Mouse (Mus musculus) embryonic facial prominence, embryonic 12.5 days (tissue): ENCODE measurements around the gene Slc8a1. TPM values are rescaled to one million over a fixed set of nuclear protein-coding genes. Genes with fewer than 3 reads are reported as not detected.

ENCODE experiments used
- ATAC-seq: fragments of 200-750 bp; cut with Nextera tagmentation; 2 replicates; pipeline ENCODE4 v1.8.0; 2017; ENCODE audit not compliant: insufficient number of reproducible peaks, insufficient read depth, low FRiP score, low TSS enrichment
- H3K27ac ChIP-seq: fragments of 300-500 bp; sonication (generic); 2 replicates; pipeline ENCODE4 v1.5.1; 2016; ENCODE audit warnings: mild to moderate bottlenecking
- H3K27me3 ChIP-seq: fragments of 300-500 bp; sonication (generic); 2 replicates; pipeline ENCODE4 v1.6.1; 2016; ENCODE audit warnings: mild to moderate bottlenecking, moderate library complexity
- H3K36me3 ChIP-seq: fragments of 300-500 bp; sonication (generic); 2 replicates; pipeline ENCODE4 v1.6.1; 2016; ENCODE audit warnings: mild to moderate bottlenecking
- H3K4me1 ChIP-seq: fragments of 300-500 bp; sonication (generic); 2 replicates; pipeline ENCODE4 v1.6.1; 2016
- H3K4me2 ChIP-seq: fragments of 300-500 bp; sonication (generic); replicated peaks from 2 replicates; pipeline ENCODE4 v1.6.1; 2016; ENCODE audit warnings: mild to moderate bottlenecking, moderate library complexity
- H3K4me3 ChIP-seq: fragments of 300-500 bp; sonication (generic); 2 replicates; pipeline ENCODE4 v1.5.1; 2016; ENCODE audit warnings: mild to moderate bottlenecking
- H3K9ac ChIP-seq: fragments of 300-500 bp; sonication (generic); 2 replicates; pipeline ENCODE4 v1.6.1; 2016; ENCODE audit warnings: mild to moderate bottlenecking, moderate library complexity
- H3K9me3 ChIP-seq: fragments of 300-500 bp; sonication (generic); 2 replicates; pipeline ENCODE4 v1.6.1; 2016; ENCODE audit warnings: mild to moderate bottlenecking, moderate library complexity
- WGBS: fragments of 180-500 bp; shearing (Covaris S2); methylation state at CpG from one replicate; pipeline ENCODE4 v1.1.7; 2016; 5-methylcytosine and 5-hydroxymethylcytosine counted together
- polyA plus RNA-seq: library from polyadenylated mRNA; unstranded; fragments of >200 nt; fragmentation: Nextera tagmentation; extraction: Ambion mirVana; gene quantifications from 2 replicates; pipeline ENCODE4 v1.2.1, GENCODE M21; 2016

Slc8a1 gene
- polyA plus RNA-seq, 1 experiment from 2014 or later: 4.1 TPM

GRCm38 (mm10) chr17:81400377-81400776 lies 337.8 kb downstream of the Slc8a1 start:
- 68% methylated on average over 5 of the region's 5 CpGs for WGBS

GRCm38 (mm10) chr17:81397434-81397833 lies 340.7 kb downstream of the Slc8a1 start:
- peaks cover 5% of the 10 kb centered on the region; the same call in 1 of the 2 replicates for H3K4me1 ChIP-seq
- no peaks in the 10 kb centered on the region for H3K27me3 ChIP-seq
- H3K4me3 ChIP-seq: no peak overlapping the region
- no peak overlapping the region for H3K4me2 ChIP-seq
- no peak for ATAC-seq
- H3K9ac ChIP-seq: no peak overlapping the region
- WGBS: 76% methylated on average over 1 of the region's 1 CpGs
- H3K27ac ChIP-seq: no peak overlapping the region
- H3K36me3 ChIP-seq: no peaks in the 10 kb centered on the region
- H3K9me3 ChIP-seq: no peaks in the 10 kb centered on the region

More at GRCm38 (mm10) chr17:81400377-81400776, 337.8 kb downstream of the Slc8a1 start:
- H3K27me3 ChIP-seq: no peaks in the 10 kb centered on the region
- H3K4me3 ChIP-seq: no peak overlapping the region
- H3K36me3 ChIP-seq: no peaks in the 10 kb centered on the region
- no peak overlapping the region for H3K27ac ChIP-seq
- H3K4me2 ChIP-seq: no peak overlapping the region
- ATAC-seq: no peak
- H3K9me3 ChIP-seq: no peaks in the 10 kb centered on the region
- no peak overlapping the region for H3K9ac ChIP-seq
- H3K4me1 ChIP-seq: no peaks in the 10 kb centered on the region

GRCm38 (mm10) chr17:81394124-81394523 lies 344.1 kb downstream of the Slc8a1 start:
- 52% methylated on average over 2 of the region's 2 CpGs for whole genome bisulfite sequencing

GRCm38 (mm10) chr17:81393040-81393439 lies 345.1 kb downstream of the Slc8a1 start:
- Histone ChIP-seq H3K4me1 (peaks cover 5% of the 10 kb centered on the region; the same call in 1 of the 2 replicates), H3K9ac (no peak overlapping the region), H3K4me2 (no peak overlapping the region), H3K9me3 (no peaks in the 10 kb centered on the region), H3K27me3 (no peaks in the 10 kb centered on the region), H3K36me3 (no peaks in the 10 kb centered on the region), H3K4me3 (no peak overlapping the region), H3K27ac (no peak overlapping the region)
- 43% methylated on average over 4 of the region's 4 CpGs for WGBS
- ATAC-seq: no peak

More at GRCm38 (mm10) chr17:81394124-81394523, 344.1 kb downstream of the Slc8a1 start:
- H3K4me1 ChIP-seq: peaks cover 5% of the 10 kb centered on the region; the same call in 1 of the 2 replicates
- no peak overlapping the region for H3K27ac ChIP-seq
- no peak overlapping the region for H3K4me2 ChIP-seq
- no peak for ATAC-seq
- no peak overlapping the region for H3K4me3 ChIP-seq
- H3K9ac ChIP-seq: no peak overlapping the region
- H3K36me3 ChIP-seq: no peaks in the 10 kb centered on the region
- H3K27me3 ChIP-seq: no peaks in the 10 kb centered on the region
- no peaks in the 10 kb centered on the region for H3K9me3 ChIP-seq

- ATAC-seq: no peak
- Histone ChIP-seq H3K4me1 (peaks cover 5% of the 10 kb centered on the region; the same call in 1 of the 2 replicates), H3K36me3 (no peaks in the 10 kb centered on the region), H3K9ac (no peak overlapping the region), H3K4me3 (no peak overlapping the region), H3K27me3 (no peaks in the 10 kb centered on the region), H3K9me3 (no peaks in the 10 kb centered on the region), H3K27ac (no peak overlapping the region), H3K4me2 (no peak overlapping the region)
- WGBS: 91% methylated on average over 7 of the region's 7 CpGs
These were observed 346.7 kb downstream of the Slc8a1 start for GRCm38 (mm10) chr17:81391478-81391877.

- WGBS: 88% methylated on average over 3 of the region's 3 CpGs
- no peak overlapping the region for H3K4me3 ChIP-seq
These were observed 347.4 kb downstream of the Slc8a1 start for GRCm38 (mm10) chr17:81390790-81391189.

GRCm38 (mm10) chr17:81386118-81386517 lies 352.1 kb downstream of the Slc8a1 start:
- no peak for ATAC-seq
- Histone ChIP-seq H3K27ac (no peak overlapping the region), H3K9me3 (no peaks in the 10 kb centered on the region), H3K36me3 (no peaks in the 10 kb centered on the region), H3K4me2 (no peak overlapping the region), H3K27me3 (no peaks in the 10 kb centered on the region), H3K9ac (no peak overlapping the region), H3K4me1 (no peaks in the 10 kb centered on the region), H3K4me3 (no peak overlapping the region)
- 80% methylated on average over 2 of the region's 2 CpGs for WGBS

More at GRCm38 (mm10) chr17:81390790-81391189, 347.4 kb downstream of the Slc8a1 start:
- Histone ChIP-seq H3K27me3 (no peaks in the 10 kb centered on the region), H3K4me1 (peaks cover 5% of the 10 kb centered on the region; the same call in 1 of the 2 replicates), H3K36me3 (no peaks in the 10 kb centered on the region), H3K27ac (no peak overlapping the region), H3K4me2 (no peak overlapping the region), H3K9me3 (no peaks in the 10 kb centered on the region), H3K9ac (no peak overlapping the region)
- ATAC-seq: no peak

GRCm38 (mm10) chr17:81385476-81385875 lies 352.7 kb downstream of the Slc8a1 start:
- H3K4me2 ChIP-seq: no peak overlapping the region
- no peak for ATAC-seq
- H3K9ac ChIP-seq: no peak overlapping the region
- WGBS: 88% methylated on average over 5 of the region's 5 CpGs
- no peak overlapping the region for H3K27ac ChIP-seq
- H3K9me3 ChIP-seq: no peaks in the 10 kb centered on the region
- no peak overlapping the region for H3K4me3 ChIP-seq
- H3K36me3 ChIP-seq: no peaks in the 10 kb centered on the region
- no peaks in the 10 kb centered on the region for H3K27me3 ChIP-seq
- H3K4me1 ChIP-seq: no peaks in the 10 kb centered on the region

GRCm38 (mm10) chr17:81383461-81383860 lies 354.7 kb downstream of the Slc8a1 start:
- WGBS: 81% methylated on average over 4 of the region's 4 CpGs
- no peaks in the 10 kb centered on the region for H3K4me1 ChIP-seq
- H3K27me3 ChIP-seq: no peaks in the 10 kb centered on the region
- H3K9me3 ChIP-seq: no peaks in the 10 kb centered on the region
- H3K4me3 ChIP-seq: no peak overlapping the region
- no peak overlapping the region for H3K9ac ChIP-seq
- no peak for ATAC-seq
- H3K27ac ChIP-seq: no peak overlapping the region
- no peak overlapping the region for H3K4me2 ChIP-seq
- H3K36me3 ChIP-seq: no peaks in the 10 kb centered on the region

- Histone ChIP-seq H3K4me1 (no peaks in the 10 kb centered on the region), H3K4me3 (no peak overlapping the region), H3K4me2 (no peak overlapping the region), H3K36me3 (no peaks in the 10 kb centered on the region), H3K27ac (no peak overlapping the region), H3K9ac (no peak overlapping the region), H3K9me3 (no peaks in the 10 kb centered on the region), H3K27me3 (no peaks in the 10 kb centered on the region)
- no peak for ATAC-seq
- 86% methylated on average over 7 of the region's 7 CpGs for WGBS
These were observed 359.7 kb downstream of the Slc8a1 start for GRCm38 (mm10) chr17:81378436-81378835.

- WGBS: 54% methylated on average over 5 of the region's 5 CpGs
- H3K4me1 ChIP-seq: no peaks in the 10 kb centered on the region
- H3K4me2 ChIP-seq: no peak overlapping the region
- H3K9me3 ChIP-seq: no peaks in the 10 kb centered on the region
- no peak overlapping the region for H3K27ac ChIP-seq
- no peak for ATAC-seq
- no peak overlapping the region for H3K9ac ChIP-seq
- H3K4me3 ChIP-seq: no peak overlapping the region
- no peaks in the 10 kb centered on the region for H3K36me3 ChIP-seq
- H3K27me3 ChIP-seq: no peaks in the 10 kb centered on the region
These were observed 360.3 kb downstream of the Slc8a1 start for GRCm38 (mm10) chr17:81377757-81378299.

- no peak overlapping the region for H3K4me3 ChIP-seq
- no peaks in the 10 kb centered on the region for H3K27me3 ChIP-seq
- H3K27ac ChIP-seq: no peak overlapping the region
- no peak overlapping the region for H3K4me2 ChIP-seq
- 42% methylated on average over 1 of the region's 1 CpGs for WGBS
- no peaks in the 10 kb centered on the region for H3K9me3 ChIP-seq
- H3K9ac ChIP-seq: no peak overlapping the region
- H3K36me3 ChIP-seq: no peaks in the 10 kb centered on the region
- ATAC-seq: no peak
- no peaks in the 10 kb centered on the region for H3K4me1 ChIP-seq
These were observed 361.0 kb downstream of the Slc8a1 start for GRCm38 (mm10) chr17:81377195-81377594.
